Mouse (Mus musculus) left cerebral cortex, postnatal 25 days (tissue): ENCODE measurements around the gene Mkrn1. TPM values are rescaled to one million over a fixed set of nuclear protein-coding genes. Genes with fewer than 3 reads are reported as not detected.
"Not testable (repeated sequence)": the region's sequence is repeated elsewhere in the genome, so short reads cannot be mapped to it uniquely, and the experiment has no call there.

Source experiments
- DNase-seq, 2 experiments: peaks; one replicate each; pipeline ENCODE4 v3.0.0; 2022; ENCODE audit warnings: low spot score in 2 of 2, mixed read lengths in 1 of 2
- intact Hi-C: fragments of 180-260 bp; cut with DNase I; formaldehyde crosslinking; loops from one replicate; pipeline ENCODE4 v1.15.1; 2025
- total RNA-seq, 2 experiments: library from RNA; stranded (reverse); gene quantifications; 2 replicates each; pipeline ENCODE4 v1.2.3; 2021

Gene Mkrn1
- total RNA-seq, 2 experiments from 2014 or later: 152 to 154 TPM

GRCm38 (mm10) chr6:39434111-39434885, 14.0 kb upstream of the Mkrn1 start:
- intact Hi-C loops: no loop called here
- no peak for DNase-seq

- no peak for DNase-seq
These were observed 13.4 kb upstream of the Mkrn1 start for GRCm38 (mm10) chr6:39433701-39434100.

GRCm38 (mm10) chr6:39433174-39433573, 12.9 kb upstream of the Mkrn1 start:
- intact Hi-C loops: no loop called here

More at GRCm38 (mm10) chr6:39433701-39434100, 13.4 kb upstream of the Mkrn1 start:
- intact Hi-C loops: no loop called here

GRCm38 (mm10) chr6:39430722-39431121, 10.5 kb upstream of the Mkrn1 start:
- no peak for DNase-seq
- intact Hi-C loops: no loop called here

More at GRCm38 (mm10) chr6:39433174-39433573, 12.9 kb upstream of the Mkrn1 start:
- no peak for DNase-seq

GRCm38 (mm10) chr6:39429007-39429788, 8.9 kb upstream of the Mkrn1 start:
- DNase-seq: no peak
- intact Hi-C loops: no loop called here

GRCm38 (mm10) chr6:39427276-39428003, 7.2 kb upstream of the Mkrn1 start:
- intact Hi-C loops: no loop called here
- no peak for DNase-seq

GRCm38 (mm10) chr6:39426725-39427124, 6.5 kb upstream of the Mkrn1 start:
- intact Hi-C loops: no loop called here
- no peak for DNase-seq

- intact Hi-C loops: no loop called here
- no peak for DNase-seq
These were observed 4.9 kb upstream of the Mkrn1 start for GRCm38 (mm10) chr6:39425181-39425580.

GRCm38 (mm10) chr6:39423686-39424085, 3.4 kb upstream of the Mkrn1 start:
- intact Hi-C loops: no loop called here
- no peak for DNase-seq

- intact Hi-C loops: no loop called here
- peak in 1 of 2 experiments; percentile 44 for DNase-seq
These were observed 2.9 kb upstream of the Mkrn1 start for GRCm38 (mm10) chr6:39423130-39423551.

- DNase-seq: no peak
- intact Hi-C loops: no loop called here
These were observed 605 bp upstream of the Mkrn1 start for GRCm38 (mm10) chr6:39420867-39421266.

- DNase-seq: peak; percentile 44 to 54
- intact Hi-C loops: loop anchor here (5.0 kb wide), 1 partner anchor 148 kb away; no protein-coding TSS in a partner anchor
These were observed 844 bp downstream of the Mkrn1 start for GRCm38 (mm10) chr6:39419386-39419850.

- intact Hi-C loops: loop anchor here (2.0 to 5.0 kb wide), 2 partner anchors 34 to 151 kb away; no protein-coding TSS in a partner anchor
- not testable (repeated sequence) for DNase-seq
These were observed 3.6 kb downstream of the Mkrn1 start for GRCm38 (mm10) chr6:39416654-39417053.

GRCm38 (mm10) chr6:39415762-39416161, 4.5 kb downstream of the Mkrn1 start:
- intact Hi-C loops: loop anchor here (2.0 to 5.0 kb wide), 2 partner anchors 35 to 152 kb away; no protein-coding TSS in a partner anchor
- DNase-seq: peak; percentile 65 to 85

- no peak for DNase-seq
- intact Hi-C loops: no loop called here
These were observed 6.2 kb downstream of the Mkrn1 start for GRCm38 (mm10) chr6:39414106-39414505.

GRCm38 (mm10) chr6:39406480-39406879, 13.8 kb downstream of the Mkrn1 start:
- no peak for DNase-seq
- intact Hi-C loops: no loop called here

GRCm38 (mm10) chr6:39403136-39403535, 17.1 kb downstream of the Mkrn1 start:
- intact Hi-C loops: no loop called here

GRCm38 (mm10) chr6:39400343-39400742, 19.9 kb downstream of the Mkrn1 start:
- no peak for DNase-seq
- intact Hi-C loops: no loop called here

More at GRCm38 (mm10) chr6:39403136-39403535, 17.1 kb downstream of the Mkrn1 start:
- no peak for DNase-seq

GRCm38 (mm10) chr6:39398342-39398741, 21.9 kb downstream of the Mkrn1 start:
- no peak for DNase-seq
- intact Hi-C loops: no loop called here

- DNase-seq: no peak
- intact Hi-C loops: no loop called here
These were observed 23.2 kb downstream of the Mkrn1 start for GRCm38 (mm10) chr6:39397046-39397445.
